Mouse (Mus musculus) brain, adult 2 months (tissue): ENCODE data around the gene Fbxw18.
"Not testable (repeated sequence)": the region's sequence is repeated elsewhere in the genome, so short reads cannot be mapped to it uniquely, and the experiment has no call there.

Experiments used
- DNase-seq: peaks from one replicate; pipeline ENCODE4 v3.0.0; 2011; ENCODE audit warnings: low read depth, low spot score

The Fbxw18 gene

GRCm38 (mm10) chr9:109702600-109702999 lies at the start of gene Fbxw18:
TSS of gene Fbxw18 (minus strand) at chr9:109702700.
- DNase-seq = not testable (repeated sequence)

GRCm38 (mm10) chr9:109745989-109746388 lies 43.5 kb upstream of the Fbxw18 start, which contains the start of gene Fbxw26:
TSS of gene Fbxw26 (minus strand) at chr9:109746089.
- DNase-seq = not testable (repeated sequence)

GRCm38 (mm10) chr9:109685299-109685698 lies 17.2 kb downstream of the Fbxw18 start:
- DNase-seq = peak; percentile 10

GRCm38 (mm10) chr9:109664552-109664951 lies 37.9 kb downstream of the Fbxw18 start, which contains the start of gene Fbxw25:
TSS of gene Fbxw25 (minus strand) at chr9:109664652.
- not testable (repeated sequence) for DNase-seq
